Mouse (Mus musculus) gastrocnemius, adult 8-10 months (tissue): ENCODE results near the gene Chsy1. TPM values are rescaled to one million over a fixed set of nuclear protein-coding genes. Genes with fewer than 3 reads are reported as not detected.

Experiments
- DNase-seq, 2 experiments: peaks; one replicate each; pipeline ENCODE4 v3.0.0; 2022; ENCODE audit warnings: low spot score in 2 of 2
- total RNA-seq, 4 experiments: library from RNA; stranded (reverse); gene quantifications; 2 replicates each; pipeline ENCODE4 v1.2.4; 2022

Chsy1 gene
- 1 to 10 TPM; 2.1 to 3.6 (median 2.7) TPM for total RNA-seq

DNA sequence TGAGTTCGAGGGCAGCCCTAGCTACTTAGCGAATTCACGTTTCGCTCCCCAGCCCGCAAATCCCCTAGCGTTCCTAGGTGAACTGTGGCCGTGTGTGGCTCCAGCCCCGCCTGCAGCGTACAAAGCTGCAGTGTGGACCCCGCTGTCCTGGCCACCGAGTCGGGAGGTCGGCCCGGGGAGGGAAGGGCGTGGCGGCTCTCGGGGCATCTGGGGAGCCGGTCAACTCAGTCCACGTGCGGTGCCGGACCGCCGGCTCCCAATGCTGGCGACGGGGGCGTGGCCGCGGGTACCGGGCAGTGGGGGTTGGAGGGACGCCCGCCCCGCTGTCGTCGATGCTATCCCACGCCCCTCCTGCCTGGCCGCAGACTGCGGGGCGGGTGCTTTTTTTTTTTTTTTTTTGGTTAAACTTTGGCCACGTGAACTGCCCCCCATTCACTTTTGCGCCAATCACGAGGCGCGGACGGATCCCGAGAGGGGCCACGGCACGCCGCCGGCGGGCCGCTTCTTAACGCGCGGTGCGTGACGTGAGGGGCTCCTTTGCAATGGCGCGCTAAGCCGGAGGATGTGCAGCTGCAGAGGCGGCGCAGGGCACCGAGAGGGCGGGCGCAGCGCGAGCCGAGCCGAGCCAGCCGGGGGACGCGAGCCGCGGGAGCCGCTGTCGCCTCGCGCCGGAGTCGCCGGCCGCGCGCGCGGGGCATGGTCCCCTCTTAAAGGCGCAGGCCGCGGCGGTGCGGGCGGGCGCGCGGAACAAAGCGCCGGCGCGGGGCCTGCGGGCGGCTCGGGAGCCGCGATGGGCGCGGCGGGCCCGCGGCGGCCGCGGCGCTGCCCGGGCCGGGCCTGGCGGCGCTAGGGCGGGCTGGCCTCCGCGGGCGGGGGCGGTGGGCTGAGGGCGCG is at the start of gene Chsy1:
Gene Chsy1, plus strand, starts transcription at position 555 of the 894 bp plus-strand sequence.
- DNase-seq, result peak; percentile 66 to 72

DNA sequence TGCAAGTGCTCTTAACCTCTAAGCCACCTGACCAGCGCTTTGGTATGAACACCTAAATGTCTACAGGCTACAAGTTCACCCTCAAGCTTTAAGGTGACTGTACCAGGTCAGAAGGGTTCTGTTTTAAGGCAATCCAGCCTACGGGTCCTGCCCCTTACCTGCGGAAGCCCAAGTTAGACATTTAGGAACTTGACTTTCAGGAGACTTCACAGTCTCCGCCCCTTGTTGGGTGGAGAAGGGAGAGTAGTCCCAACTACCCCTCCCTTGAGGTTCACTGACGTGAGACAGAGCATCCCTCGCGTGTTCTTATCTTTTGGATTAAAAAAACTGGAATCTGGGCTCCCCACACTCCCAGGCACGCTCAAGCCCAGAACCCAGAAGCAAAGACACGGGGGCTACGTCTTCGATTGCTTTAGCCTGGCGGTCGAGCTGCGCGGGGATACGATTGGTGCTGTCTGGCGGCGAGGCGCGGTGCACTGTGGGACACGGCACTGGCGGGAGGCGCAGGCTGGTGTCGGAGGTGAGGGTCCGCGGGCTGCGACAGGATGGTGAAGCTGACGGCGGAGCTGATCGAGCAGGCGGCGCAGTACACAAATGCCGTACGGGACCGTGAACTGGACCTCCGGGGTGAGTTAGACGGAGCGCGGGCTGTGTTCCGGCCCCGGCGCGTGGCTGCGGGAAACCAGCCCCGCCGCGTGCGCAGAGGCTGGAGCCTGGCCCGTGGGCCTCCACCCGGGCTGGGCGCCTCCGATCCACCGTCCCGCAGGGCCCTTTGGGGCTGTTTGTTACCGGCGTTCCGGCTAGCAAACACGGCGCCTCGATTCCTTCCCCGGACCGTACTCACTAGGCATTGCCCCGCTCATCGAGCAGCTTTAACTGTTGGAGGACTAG is 49.0 kb upstream of the Chsy1 start:
- peak; percentile 75 to 78 for DNase-seq

DNA sequence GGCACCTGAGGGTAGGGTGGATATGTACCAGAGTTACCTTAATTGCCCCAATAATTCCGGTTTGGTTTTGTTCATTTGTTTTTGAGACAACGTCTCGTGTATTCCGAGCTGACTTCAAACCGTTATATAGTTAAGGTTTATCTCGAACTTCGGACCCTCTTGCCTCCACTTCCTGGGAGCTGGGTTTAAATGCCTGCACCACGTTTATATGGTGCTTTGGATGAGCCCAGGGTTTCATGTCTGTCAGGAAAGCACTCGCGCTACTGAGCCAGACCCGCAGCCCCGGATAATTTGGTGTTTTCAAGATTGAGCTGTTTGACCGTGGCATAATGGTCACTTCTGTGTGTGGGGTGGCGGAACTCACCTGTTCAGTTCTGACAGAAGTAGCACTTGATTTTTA is 48.3 kb upstream of the Chsy1 start:
- no peak for DNase-seq

DNA sequence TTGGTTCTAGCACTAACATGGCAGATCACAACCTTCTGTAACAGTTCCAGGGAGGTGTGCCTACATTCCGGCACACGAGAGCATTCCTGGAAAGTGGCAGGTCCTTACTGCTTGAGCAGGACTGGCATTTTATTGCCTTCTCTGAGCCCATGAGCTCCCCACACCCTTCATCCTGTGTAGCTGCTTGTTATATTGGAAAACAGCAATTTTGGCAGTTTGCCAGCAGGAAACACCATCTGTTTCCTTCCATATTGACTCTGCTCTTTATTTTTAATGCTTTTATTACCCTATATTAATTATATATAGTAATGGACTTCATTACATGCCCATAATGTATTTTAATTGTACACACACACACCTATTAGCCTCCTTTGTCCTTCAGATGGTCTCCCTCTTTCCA is 32.9 kb upstream of the Chsy1 start:
- DNase-seq, result no peak

DNA sequence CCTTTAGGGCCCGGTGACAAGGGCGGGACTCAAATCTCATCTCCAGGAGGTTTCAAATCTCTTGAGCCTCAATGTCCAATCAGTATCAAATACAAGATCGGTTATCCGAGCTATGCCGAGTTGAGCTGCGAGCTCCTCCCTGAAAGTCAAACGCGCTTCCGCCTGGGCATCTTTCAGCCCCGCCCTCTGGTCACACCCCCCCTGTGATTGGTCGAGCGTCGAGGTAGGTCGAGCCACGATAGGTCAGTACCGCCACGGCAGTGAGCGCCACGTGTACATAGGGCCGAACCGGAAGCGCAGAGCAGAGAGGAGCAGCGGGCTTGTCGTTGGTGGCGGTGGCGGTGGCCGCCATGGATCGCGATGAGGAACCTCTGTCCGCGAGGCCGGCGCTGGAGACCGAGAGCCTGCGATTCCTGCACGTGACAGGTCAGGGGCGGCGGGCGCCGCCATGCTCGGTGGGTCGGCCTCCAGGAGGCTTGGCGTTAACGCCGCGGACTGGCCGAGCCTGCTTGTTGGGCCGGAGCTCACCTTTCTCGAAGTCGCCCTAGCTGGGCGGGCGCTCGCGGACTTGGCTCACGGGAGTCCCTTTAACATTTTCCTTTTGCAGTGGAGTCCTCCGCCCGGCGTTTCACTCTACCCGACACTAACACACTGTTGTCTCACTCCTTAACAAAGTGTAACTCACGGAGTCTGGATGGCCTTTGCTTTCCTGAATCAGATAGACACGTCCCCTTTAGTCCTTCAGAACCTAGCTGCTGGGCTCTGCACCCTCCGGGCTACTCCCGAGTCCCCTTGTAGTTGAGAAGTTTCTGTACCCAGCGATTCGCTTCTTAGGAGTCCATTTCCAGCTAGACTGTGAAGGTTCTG is 29.7 kb upstream of the Chsy1 start, which contains the start of gene Selenos:
Gene Selenos, plus strand, starts transcription at position 286 of the 867 bp plus-strand sequence.
- DNase-seq, result peak; percentile 92 to 94

DNA sequence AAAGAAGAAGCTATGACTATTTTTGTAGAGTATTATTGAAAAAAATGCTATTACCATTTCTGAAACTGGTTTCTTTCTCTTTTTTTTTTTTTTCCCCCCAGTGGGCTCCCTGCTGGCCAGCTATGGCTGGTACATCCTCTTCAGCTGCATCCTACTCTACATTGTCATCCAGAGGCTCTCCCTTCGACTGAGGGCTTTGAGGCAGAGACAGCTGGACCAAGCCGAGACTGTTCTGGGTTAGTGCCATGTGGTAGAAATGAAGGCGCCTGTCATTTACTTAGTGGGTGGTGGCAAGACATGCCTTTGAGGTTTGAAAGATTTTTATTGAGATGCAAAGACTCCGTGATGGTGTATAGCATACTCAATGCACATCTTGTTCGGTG is 29.1 kb upstream of the Chsy1 start:
- no peak for DNase-seq

DNA sequence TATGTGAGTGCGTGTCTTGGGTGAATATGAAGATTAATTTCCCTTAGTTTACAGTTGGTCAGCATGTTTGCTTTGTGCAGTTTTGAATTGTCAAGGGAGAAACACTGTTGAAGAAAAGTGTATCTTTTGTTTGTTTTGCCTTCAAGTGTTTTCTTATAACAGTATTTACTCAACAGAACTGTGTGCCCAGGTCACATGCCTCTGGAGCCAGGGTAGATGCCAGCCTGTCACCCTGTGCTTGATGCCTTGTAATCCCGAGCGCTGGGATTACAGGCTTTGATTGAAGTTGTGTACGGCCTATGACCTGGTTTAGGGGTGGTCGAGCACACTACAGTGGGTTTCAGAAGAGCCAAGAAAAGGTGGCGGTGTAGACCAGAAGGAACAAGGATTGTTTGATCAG is 25.6 kb upstream of the Chsy1 start:
- no peak for DNase-seq

DNA sequence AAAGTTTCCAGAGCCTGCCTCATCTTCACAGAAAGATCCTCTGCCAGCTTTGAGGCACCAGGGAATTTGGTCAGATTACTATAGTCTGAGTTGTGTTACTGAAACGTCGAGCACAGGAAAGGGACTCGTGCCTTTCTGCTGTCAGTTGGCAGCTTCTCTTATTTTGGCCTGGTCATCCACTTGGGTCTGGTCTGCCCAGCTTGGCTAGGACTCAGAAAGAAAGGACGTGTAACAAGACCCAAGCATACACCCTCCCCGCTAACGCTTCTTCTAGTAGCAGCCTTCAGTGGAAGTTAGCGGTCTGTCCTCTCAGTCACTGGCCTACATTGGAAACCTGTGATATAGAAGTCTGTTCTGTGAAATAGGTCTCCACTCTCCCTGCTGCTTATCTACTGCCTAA is 24.8 kb upstream of the Chsy1 start:
- DNase-seq, result peak; percentile 29 to 59

DNA sequence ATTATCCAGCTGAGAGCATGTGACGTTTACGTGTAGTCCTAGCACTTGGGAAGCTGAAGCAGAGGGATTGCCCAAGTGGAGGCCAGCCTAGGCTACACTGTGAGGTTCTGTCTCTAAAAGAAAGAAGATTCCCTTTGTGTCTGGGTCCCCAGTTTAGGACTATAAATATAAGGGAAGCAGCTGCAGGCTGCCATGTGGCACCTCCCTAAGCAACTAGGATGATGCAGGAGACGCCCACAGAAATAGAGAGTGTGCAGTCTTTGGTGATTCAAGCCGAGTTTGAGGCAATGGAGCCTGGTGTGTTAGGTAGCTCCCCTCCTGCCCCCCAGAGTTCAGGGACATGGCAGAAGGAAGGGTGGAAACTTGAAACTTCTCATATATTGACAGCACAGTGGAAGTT is 21.7 kb upstream of the Chsy1 start:
- no peak for DNase-seq

DNA sequence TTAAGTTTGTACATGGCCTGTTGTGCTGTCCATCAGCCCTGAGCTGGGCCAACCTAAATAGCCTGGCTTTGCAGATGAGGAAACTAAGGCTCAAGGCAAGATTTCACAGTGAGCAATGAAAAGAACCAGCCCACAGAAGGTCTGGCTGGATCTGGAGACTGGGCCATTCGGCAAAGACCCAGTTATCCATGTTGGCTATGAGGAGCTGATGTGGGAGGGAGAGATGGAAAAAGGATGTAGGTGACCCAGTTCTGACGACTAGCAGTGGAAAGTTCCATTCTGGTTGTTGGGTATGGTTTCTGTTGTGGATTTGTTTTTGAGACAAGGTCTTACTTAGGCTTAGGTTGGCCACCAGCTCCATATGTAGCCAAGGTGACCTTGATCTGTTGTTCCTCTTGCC is 21.2 kb upstream of the Chsy1 start:
- DNase-seq, result no peak

DNA sequence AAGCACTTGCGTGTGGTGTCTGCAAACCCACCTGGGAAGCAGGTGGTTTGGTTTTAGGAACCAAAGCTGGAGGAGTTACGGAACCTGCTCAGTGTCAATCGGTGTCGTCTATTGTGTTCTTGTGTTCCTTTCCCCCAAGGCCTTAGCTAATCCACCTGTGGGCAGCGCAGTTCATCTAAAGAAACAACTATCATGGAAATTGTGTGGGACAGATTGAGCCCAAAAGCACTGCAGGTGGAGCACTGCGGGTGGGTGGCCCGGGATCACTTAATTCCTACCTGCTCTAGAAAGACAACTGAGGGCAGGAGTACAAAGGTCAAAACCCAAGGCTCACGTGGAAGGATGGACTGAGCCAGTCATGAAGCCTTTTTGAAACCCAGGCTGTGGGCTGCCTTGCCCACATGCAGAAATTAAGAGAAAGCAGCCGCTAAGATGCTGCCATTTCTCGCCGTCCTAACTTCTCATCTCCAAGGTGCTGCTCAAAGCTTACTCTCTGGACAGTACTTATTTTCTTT is 18.6 kb upstream of the Chsy1 start:
- no peak for DNase-seq

DNA sequence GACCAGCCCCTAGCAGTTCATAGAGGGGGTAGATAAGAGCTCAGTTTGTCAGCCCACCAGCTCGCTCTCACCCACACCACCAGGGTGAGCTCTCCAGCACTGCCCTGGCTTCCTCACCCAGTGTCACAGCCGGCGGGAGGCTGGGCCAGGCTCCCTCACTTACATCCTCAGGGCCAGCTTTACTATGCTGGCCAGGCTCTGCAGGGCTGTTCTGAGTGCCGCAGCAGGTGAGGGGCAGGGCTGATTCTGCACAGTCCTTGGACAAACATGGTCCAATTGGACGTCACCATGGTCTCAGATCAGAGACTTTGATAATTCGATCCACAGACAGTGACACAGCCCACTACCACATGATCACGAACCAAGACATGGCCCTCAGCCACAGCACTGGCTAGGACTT is 17.8 kb upstream of the Chsy1 start:
- no peak for DNase-seq

DNA sequence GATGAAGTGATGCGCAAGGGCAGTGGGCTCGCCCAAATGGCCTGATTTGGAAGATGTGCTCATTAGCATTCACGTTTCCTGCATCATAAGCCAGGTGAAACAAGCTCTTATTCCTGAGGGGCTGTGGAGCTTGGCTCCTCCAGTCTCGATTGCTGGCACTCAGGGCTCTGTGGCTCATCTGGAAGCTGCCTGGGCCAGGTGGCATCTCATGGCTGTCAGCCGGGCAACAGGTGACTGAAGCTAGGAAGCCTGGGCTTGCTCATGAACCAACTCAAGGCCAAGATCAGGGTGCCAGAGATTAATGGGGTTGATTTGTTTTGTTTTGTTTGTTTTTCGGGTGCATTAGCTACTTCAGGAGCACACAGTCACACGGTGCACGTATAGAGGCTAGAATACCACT is 16.7 kb upstream of the Chsy1 start:
- no peak for DNase-seq

DNA sequence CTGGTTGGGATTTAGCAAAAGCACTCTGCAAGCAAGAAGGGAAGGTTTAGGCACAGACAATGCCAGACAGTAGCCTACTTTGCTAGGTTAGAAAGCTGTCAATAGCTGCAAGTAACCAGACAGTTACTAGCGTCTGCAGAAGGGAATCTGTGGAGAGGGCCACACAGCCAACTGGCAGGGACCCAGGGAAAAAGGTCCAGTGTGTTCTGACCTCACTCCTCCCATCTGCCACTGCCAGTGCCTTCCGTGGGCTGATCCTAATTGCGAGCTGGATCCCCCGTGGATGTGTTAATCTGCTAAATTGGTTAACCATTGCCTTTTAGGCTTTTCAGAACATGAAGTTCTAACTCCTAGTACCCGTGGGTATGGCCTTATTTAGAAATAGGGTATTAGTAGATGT is 15.2 kb upstream of the Chsy1 start:
- peak in 1 of 2 experiments; percentile 52 for DNase-seq

DNA sequence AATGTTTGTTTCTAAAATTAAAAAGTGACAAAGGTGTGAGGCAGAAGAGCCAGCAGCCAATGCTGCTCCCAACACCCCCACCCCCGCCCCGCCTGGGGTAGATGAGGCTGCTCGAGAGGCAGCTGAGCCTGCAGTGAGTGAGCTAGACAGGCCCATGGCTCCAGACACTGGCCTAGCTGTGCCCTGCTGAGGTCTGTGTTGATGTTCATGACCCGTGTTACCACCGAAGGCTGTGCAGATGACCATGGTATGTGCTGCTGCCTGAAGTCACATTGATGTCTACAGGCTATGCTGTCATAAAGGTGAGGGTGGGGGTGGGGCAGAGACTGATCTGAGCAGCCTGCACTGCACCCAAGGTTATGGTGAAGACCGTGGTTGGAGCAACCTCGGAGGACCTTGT is 10.5 kb upstream of the Chsy1 start:
- no peak for DNase-seq

DNA sequence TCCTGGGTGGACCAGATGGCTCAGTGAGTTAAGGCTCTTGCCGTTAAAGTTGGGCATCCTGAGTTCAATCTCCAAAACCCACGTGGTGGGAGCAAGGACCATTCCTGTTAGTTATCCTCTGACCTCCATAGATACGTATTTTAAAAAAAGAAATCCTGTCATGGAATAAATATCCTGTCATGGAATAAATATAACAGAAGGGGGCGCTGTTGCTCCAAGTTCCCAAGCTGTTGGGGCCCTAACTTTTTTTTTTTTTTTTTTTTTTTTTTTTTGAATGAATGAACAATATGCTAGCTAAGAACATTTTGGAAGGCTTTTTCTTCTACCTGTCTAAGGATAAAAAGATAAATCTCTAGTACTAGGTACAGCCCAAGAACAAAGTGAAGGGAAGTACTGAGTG is 7.4 kb upstream of the Chsy1 start:
- no peak for DNase-seq

DNA sequence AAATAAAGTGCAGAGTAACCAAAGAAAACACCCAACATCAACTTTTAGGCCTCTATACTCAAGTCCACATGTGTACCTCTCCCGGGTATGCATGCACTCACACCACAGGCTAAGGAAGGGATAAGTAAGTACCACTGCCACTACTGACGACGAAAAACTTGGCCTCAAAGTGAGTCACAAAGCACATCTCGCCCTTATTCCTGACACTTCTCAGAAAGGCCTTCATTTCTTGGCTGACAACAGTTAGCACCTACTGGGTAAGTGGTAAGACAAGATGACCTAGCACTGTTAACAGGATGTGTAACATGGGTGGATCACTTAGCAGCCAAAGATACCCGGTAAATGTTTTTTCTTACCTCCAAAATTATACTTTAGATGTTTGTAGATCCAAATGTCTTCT is 4.8 kb upstream of the Chsy1 start:
- DNase-seq, result no peak

DNA sequence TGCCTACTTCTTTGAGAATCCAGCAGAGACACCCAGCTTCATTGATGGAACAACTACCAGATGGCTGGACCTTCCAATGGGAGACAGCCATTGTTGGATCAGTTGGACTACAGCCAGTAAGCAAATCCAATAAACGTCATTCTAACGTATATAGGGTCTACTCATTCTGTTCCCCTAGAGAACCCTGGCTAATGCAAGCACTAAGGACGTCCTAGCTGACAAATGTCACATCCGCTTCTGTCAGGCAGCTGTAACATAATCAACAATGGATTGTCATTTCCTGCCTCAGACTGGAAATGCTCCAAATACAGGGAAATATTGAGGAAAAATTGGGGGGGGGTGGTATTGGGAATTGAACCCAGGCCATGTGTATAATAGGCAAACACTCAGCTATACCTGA is 3.5 kb upstream of the Chsy1 start:
- no peak for DNase-seq

DNA sequence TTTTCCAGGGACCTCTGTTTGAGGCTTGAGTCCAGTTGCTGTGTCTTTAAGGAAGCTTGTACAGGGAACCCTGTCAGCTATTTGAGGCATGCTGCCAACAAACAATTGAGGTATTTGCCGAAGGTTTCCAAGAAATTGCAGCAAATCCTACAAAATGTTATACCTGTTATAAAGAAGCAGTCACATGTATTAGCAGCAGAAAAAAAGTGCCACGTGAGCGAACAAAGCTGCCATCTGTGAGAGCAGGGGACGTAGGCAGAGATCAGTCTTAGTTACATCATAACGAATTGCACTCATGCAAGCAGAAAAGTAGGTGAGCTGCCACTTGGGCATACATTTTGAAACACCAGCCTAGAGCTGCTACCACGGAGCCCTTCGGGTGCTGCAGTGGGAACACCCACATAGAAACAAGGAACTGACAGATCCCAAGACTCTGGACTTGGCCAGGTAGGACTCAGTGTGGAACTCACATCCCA is 2.7 kb upstream of the Chsy1 start:
- no peak for DNase-seq

DNA sequence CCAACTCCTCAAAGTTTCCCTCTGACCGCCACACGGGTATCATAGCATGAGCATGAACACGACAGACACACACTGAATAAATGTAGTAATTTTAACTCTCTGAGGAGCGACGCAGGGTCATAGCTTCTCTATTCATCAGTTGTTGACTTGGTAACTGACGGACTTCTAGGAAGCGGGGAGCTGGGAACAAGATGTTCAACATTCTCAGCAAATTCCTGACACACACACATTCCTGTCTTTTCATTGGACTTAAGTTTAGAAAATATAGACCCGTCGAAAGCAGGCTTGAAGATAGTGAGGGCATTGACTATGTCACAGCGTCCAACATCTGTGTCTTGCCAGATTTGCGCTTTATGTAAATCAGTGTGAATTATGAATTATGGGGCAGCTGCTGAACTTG is 2.1 kb upstream of the Chsy1 start:
- DNase-seq, result no peak

DNA sequence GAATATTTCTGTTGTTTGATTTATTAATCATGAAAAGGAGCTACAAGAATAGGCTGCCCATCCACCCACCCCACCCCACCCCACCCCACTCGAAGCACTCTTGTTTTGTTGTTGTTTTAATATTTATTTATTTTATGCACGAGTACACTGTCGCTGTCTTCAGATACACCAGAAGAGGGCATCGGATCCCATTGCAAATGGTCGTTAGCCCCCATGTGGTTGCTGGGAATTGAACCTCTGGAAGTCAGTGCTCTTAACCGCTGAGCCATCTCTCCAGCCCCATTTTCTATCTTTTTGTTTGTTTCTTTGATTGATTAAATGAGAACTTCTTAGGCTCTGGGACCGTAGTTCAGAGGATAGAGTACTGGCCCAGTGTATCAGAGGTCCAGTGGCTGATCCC is 1.4 kb upstream of the Chsy1 start:
- DNase-seq, result no peak
